Mouse (Mus musculus) cortical plate, adult 2 months (tissue): ENCODE measurements around the gene Lmcd1.

ENCODE experiments used
- CTCF ChIP-seq: fragments of 200-500 bp; IDR thresholded peaks from 2 replicates; pipeline ENCODE4 v1.5.1; 2011; ENCODE audit warnings: mild to moderate bottlenecking, control low read depth, low read length; ENCODE audit not compliant: insufficient read depth; ENCODE audit errors: extremely low read depth
- POLR2A ChIP-seq: fragments of 200-500 bp; IDR thresholded peaks from 2 replicates; pipeline ENCODE4 v1.6.1; 2011; ENCODE audit warnings: mild to moderate bottlenecking, low read length, control low read depth; ENCODE audit not compliant: insufficient read depth; ENCODE audit errors: extremely low read depth

DNA sequence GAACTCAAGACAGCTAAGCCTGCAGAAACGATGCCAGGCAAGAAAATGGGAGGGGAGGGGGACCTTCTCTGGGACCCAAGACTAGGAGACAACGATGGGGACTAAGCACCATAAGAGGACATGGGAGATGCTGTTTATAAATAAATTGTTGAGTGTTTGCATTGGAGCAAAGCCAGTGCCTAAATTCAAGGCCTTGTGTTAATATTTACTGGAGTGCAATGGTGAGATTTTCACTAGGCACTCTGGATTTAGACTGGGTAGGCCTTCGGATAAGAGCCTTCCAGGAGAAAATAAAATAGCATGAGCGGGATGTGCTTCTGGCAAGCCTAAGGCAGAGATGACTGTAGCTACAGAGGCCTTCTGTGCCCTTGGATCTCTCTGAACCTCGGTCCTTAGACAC, 49.4 kb downstream of the Lmcd1 start:
- TF ChIP-seq POLR2A (no peak), CTCF (no peak)
